Mouse (Mus musculus) kidney, adult 8-10 months (tissue): ENCODE data around the gene Olfr630.
"Not testable (repeated sequence)": the region's sequence is repeated elsewhere in the genome, so short reads cannot be mapped to it uniquely, and the experiment has no call there.

ENCODE experiments used
- DNase-seq, 2 experiments: peaks; one replicate each; pipeline ENCODE4 v3.0.0; 2022

Olfr630 gene

GRCm38 (mm10) chr7:103757233-103757632 lies at the start of gene Olfr630:
Gene Olfr630 (minus strand): TSS chr7:103757333.
- DNase-seq: no peak

GRCm38 (mm10) chr7:103806856-103807255 lies 49.7 kb upstream of the Olfr630 start:
- peak in 1 of 2 experiments; percentile 2 for DNase-seq

GRCm38 (mm10) chr7:103792669-103793388 lies 35.7 kb upstream of the Olfr630 start:
- DNase-seq: no peak

- no peak for DNase-seq
Measured at GRCm38 (mm10) chr7:103791721-103792120, 34.6 kb upstream of the Olfr630 start, which contains the start of gene Olfr67. Gene Olfr67 (minus strand): TSS chr7:103791821.

GRCm38 (mm10) chr7:103779598-103779997 lies 22.5 kb upstream of the Olfr630 start, which contains the start of gene Olfr68:
Gene Olfr68 (minus strand): TSS chr7:103779698.
- DNase-seq: no peak

GRCm38 (mm10) chr7:103777652-103778051 lies 20.5 kb upstream of the Olfr630 start:
- DNase-seq: not testable (repeated sequence)

GRCm38 (mm10) chr7:103771494-103771893 lies 14.4 kb upstream of the Olfr630 start, which contains the start of gene Olfr69:
Gene Olfr69 (minus strand): TSS chr7:103771594.
- DNase-seq: no peak

- DNase-seq: not testable (repeated sequence)
Measured at GRCm38 (mm10) chr7:103767687-103768086, 10.6 kb upstream of the Olfr630 start.

GRCm38 (mm10) chr7:103762212-103762611 lies 5.1 kb upstream of the Olfr630 start:
- not testable (repeated sequence) for DNase-seq

- no peak for DNase-seq
Measured at GRCm38 (mm10) chr7:103744843-103745242, 12.3 kb downstream of the Olfr630 start, which contains the start of gene Olfr629. Gene Olfr629 (minus strand): TSS chr7:103744943.

GRCm38 (mm10) chr7:103730074-103730473 lies 27.1 kb downstream of the Olfr630 start, which contains the start of gene Olfr628:
Gene Olfr628 (plus strand): TSS chr7:103730374.
- no peak for DNase-seq

GRCm38 (mm10) chr7:103716398-103716797 lies 40.7 kb downstream of the Olfr630 start:
- not testable (repeated sequence) for DNase-seq

- no peak for DNase-seq
Measured at GRCm38 (mm10) chr7:103714371-103714770, 42.8 kb downstream of the Olfr630 start, which contains the start of gene Olfr243. Gene Olfr243 (plus strand): TSS chr7:103714671.

GRCm38 (mm10) chr7:103712024-103712423 lies 45.1 kb downstream of the Olfr630 start:
- no peak for DNase-seq
